Mouse (Mus musculus) A20 (cell line): ENCODE data around the gene F5.

Source experiments
- DNase-seq: peaks from one replicate; pipeline ENCODE4 v3.0.0-alpha.2; 2011; ENCODE audit warnings: low read depth, low spot score

F5 gene

GRCm38 (mm10) chr1:164233447-164233846 is 81.8 kb downstream of the F5 start:
- no peak for DNase-seq

- no peak for DNase-seq
These were observed 83.4 kb downstream of the F5 start for GRCm38 (mm10) chr1:164235078-164235477.

- no peak for DNase-seq
These were observed 84.4 kb downstream of the F5 start for GRCm38 (mm10) chr1:164236078-164236477.

GRCm38 (mm10) chr1:164241494-164241893 is 89.9 kb downstream of the F5 start:
- DNase-seq = no peak

GRCm38 (mm10) chr1:164242809-164243208 is 91.2 kb downstream of the F5 start:
- DNase-seq = no peak

- DNase-seq = no peak
These were observed 95.8 kb downstream of the F5 start for GRCm38 (mm10) chr1:164247442-164247841.

DNA sequence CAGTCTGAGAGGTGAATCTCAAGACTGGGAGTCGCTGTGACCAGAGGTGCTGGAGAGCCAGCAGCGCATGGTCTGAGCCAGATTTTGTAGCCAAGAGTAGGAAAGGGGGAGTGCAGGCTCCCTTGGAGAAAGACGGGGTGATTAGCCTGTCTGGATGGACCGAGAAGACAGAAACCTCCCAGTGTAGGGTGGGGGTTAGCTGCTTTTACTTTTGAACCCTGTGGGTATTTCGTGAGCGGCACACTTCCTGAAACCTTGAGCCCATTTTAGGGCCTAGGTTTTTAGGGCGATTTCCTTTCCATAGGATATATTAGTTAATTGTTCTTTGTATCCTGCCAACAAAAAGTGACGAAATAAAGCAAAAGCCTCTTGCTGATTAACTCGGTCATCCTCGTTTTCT is 96.3 kb downstream of the F5 start:
- DNase-seq = peak; percentile 68

DNA sequence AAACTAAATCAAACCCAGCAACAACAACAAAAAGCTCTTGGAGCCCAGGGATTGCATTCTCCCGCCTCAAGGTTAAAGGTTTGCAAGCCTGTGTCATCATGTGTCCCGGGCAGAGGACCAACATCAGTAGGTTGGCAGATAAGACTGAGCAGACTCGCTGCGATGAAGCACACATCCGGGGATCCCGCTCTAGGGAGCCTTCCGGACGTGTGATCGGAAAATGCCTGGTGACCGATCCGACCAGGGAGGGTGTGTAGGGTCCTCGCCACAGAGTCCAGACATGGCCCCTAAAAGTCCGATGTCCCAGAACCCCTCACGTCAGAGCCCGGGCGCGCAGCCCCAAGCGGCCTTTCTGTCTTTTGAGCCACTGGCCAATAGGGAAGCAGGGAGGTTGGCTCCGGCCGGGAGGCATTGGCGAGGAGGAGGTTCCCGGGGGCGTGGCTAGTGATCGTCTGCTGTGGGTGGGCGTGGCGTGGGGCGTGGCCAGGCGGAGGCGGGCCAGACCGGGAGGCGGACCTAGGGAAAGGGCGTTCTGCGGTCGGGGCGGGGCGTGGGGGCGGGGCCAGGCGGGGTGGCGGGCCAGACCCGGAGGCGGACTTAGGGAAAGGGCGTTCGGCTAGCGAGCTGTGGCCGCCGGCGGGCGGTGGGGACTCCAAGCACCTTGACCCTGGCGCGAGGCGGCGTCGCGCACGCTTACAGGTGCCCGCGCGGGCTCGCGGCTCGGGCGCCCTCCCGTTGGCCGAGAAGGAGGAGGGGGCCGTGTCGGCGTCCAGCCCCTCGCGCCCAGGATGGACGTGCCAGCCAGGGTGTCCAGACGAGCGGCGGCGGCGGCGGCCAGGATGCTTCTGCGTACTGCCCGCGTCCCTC is 97.1 kb downstream of the F5 start, which contains the start of gene Slc19a2:
Gene Slc19a2 (plus strand): TSS at position 582 of the 867 bp plus-strand sequence.
- DNase-seq = peak; percentile 98

- no peak for DNase-seq
These were observed 97.7 kb downstream of the F5 start for GRCm38 (mm10) chr1:164249332-164249711.

- DNase-seq = peak; percentile 42
These were observed 98.9 kb downstream of the F5 start for GRCm38 (mm10) chr1:164250391-164251150.

- DNase-seq = no peak
These were observed 99.8 kb downstream of the F5 start for GRCm38 (mm10) chr1:164251438-164251837.

- no peak for DNase-seq
These were observed 100.9 kb downstream of the F5 start for GRCm38 (mm10) chr1:164252551-164252950.

GRCm38 (mm10) chr1:164254836-164255235 is 103.2 kb downstream of the F5 start:
- no peak for DNase-seq

- no peak for DNase-seq
These were observed 108.8 kb downstream of the F5 start for GRCm38 (mm10) chr1:164260171-164261028.

GRCm38 (mm10) chr1:164261553-164261952 is 109.9 kb downstream of the F5 start:
- DNase-seq = no peak
